Mouse (Mus musculus) kidney, adult 11 months (tissue): ENCODE results near the gene Magi1.

Experiments
- DNase-seq: peaks from one replicate; pipeline ENCODE4 v3.0.0; 2022

Gene Magi1

GRCm38 (mm10) chr6:93946612-93947011 is 337.1 kb downstream of the Magi1 start:
- DNase-seq, result no peak

GRCm38 (mm10) chr6:93936359-93936758 is 347.4 kb downstream of the Magi1 start:
- DNase-seq, result peak; percentile 12

GRCm38 (mm10) chr6:93935793-93936192 is 347.9 kb downstream of the Magi1 start:
- DNase-seq, result no peak

GRCm38 (mm10) chr6:93934700-93935099 is 349.0 kb downstream of the Magi1 start:
- no peak for DNase-seq

DNA sequence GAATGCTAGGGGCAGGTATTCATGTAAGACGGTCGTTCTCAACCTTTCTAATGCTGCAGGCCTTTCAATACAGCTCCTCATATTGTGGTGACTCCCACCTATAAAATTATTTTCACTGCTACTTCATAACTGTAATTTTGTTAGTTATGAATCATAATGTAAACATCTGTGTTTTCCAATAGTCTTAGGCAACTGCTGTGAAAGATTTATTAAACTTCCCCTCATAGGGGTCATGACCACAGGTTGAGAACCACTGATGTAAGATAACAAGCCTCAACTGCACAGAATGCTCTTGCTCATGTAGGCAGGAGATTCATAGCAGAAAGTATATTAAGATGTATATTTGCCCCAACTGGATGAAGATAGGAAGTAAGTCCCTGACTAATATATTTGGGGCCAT is 359.1 kb downstream of the Magi1 start:
- no peak for DNase-seq

DNA sequence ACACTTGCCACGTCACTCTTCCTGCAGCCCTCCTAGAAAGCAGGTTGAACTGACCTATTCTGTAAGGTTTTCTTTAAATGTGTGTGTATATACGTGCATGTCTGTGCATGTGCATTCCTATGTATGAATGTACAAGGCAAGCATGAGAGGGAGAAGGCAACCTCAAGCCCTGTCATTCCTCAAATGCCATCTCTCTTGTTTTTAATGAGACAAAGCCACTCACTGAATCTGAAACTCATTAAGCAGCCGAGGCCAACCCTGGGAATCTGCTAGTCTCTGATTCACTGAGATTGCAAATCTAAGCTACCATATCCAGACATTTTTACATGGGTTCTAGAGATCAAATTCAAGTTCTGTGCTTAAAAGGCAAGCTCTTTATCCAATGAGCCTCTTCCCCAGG is 359.7 kb downstream of the Magi1 start:
- DNase-seq, result no peak

GRCm38 (mm10) chr6:93923351-93923750 is 360.4 kb downstream of the Magi1 start:
- DNase-seq, result no peak

- DNase-seq, result no peak
Measured at GRCm38 (mm10) chr6:93922931-93923330, 360.8 kb downstream of the Magi1 start.

GRCm38 (mm10) chr6:93913226-93913861 is 370.4 kb downstream of the Magi1 start:
- no peak for DNase-seq

DNA sequence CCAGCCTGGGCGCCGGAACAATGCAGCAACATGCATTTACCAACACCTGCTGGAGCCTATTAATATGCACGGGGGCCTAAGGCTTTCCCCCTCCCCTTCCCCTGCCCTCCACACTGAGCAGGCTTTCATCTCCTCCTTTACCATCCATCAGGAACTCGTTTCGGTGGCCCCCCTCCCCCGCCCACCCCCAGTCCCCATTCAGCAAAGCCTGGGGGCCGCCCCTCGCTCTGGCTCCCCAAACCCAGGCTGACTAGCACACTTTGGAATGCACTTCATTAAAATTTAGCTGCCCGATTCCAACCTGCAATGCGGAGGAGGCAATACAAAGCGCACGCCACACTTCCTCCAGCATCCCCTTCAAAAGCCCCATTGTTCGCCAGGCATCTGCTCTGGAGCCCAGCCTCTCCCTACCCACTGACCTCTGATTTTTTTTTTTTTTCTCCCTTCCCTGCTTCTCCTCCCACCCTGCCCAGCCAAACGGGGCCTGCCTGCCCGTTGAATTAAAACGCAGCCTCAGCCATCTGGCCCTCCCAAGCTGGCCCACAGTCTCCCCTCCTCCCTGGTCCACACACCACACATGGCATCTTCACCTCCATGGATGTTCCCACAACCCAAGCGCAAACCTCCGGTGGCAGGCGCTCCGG is 371.0 kb downstream of the Magi1 start:
- DNase-seq, result no peak

DNA sequence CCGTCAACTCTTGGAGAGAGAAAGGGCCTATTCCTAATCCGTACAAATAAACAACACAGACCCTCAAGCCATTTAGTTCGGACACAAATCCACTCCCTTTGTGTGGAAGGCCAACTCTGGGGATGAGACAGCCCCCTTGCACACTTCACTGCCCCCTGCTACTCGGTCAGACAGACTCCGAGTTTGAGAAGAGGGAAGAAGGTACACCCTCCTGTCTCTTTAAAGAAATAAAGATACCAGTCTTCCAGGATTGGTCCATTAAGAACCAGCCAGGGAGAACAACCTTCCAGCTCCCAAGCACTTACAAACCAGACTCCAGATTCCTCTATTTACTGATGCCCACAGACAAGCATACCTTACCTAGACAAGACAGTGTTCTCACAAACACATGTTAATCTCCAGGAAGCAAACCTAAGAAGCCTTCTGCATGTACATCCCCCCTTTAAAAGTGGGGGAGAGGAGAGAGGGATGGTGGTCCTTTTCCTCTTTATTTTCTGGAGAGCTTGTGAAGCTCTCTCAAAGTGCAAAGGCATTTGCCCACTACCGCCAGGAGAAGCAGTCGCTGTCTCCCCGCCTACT is 371.6 kb downstream of the Magi1 start:
- no peak for DNase-seq

GRCm38 (mm10) chr6:93911420-93911819 is 372.3 kb downstream of the Magi1 start:
- DNase-seq, result no peak

DNA sequence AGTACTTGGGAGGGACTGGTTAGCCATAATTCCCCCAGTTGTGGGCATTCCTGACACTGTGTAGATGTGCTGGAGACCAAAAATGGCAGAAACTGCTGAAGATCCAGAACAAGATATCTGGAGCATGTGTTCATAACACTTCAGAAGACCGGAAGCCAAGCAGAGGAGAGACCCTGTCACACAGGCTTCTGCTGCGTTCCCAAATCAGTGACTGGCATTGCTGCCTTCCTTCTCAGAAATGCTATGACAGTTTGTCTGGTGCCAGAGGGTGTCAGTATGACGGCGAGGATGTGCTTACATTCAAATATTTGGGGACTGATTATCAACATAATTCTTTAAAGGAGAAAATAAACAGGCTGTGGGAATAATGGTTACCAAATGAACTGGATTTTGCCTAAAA is 373.7 kb downstream of the Magi1 start:
- DNase-seq, result no peak

DNA sequence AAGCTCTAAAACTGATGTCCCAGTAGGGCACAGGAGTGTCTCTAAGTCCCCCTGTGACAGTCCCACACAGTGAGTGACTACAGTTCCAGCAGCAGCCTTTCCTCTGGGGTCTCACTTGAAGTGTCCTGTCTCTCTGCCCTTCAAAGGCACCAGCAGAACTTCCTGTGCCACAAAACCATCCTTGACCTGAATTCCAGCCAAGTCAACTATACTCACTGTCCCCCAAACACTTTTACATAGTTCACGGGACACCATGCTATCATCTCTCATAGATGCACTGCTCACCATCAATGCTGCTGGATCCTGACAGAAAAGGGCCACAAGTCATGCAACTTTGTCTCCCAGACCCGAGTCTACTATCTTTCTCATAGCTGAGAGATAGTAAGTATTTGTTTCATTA is 378.7 kb downstream of the Magi1 start:
- DNase-seq, result no peak

DNA sequence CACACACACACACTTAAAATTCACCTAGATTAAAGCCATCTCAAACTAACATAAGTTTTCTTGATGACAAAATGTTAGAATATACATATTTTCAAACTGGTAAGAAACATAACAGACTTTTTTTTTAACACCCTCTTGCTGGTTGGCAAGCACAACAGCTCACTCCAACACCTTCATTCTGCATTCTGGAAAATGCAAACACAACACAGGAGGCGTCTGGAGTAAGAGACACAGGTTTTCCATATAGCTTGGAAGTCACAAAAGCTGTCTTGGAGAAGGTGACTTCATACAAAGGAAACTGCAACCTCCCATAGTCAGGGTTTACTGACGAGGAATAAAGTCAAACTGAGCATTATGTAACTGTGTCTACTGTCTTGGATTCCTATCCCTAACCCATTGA is 381.5 kb downstream of the Magi1 start:
- no peak for DNase-seq

DNA sequence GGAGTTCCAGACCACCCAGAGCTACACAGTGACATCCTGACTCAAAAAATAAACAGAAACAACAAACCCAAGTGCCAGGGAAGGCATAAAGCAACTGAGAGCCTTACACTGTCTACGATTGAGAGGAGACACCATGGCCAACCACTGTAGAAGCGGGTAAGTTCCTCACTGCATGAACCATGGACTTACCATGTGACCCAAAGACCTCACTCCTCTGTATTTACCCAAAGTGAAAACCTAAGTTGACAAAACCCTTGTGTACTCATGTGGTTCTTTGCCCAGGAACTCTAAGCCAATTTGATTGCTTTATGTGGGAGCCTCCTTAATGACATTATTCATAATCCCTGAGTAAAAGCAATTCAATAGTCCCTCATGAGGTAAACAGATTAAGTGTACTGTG is 382.3 kb downstream of the Magi1 start:
- DNase-seq, result no peak

GRCm38 (mm10) chr6:93897512-93897911 is 386.2 kb downstream of the Magi1 start:
- no peak for DNase-seq

DNA sequence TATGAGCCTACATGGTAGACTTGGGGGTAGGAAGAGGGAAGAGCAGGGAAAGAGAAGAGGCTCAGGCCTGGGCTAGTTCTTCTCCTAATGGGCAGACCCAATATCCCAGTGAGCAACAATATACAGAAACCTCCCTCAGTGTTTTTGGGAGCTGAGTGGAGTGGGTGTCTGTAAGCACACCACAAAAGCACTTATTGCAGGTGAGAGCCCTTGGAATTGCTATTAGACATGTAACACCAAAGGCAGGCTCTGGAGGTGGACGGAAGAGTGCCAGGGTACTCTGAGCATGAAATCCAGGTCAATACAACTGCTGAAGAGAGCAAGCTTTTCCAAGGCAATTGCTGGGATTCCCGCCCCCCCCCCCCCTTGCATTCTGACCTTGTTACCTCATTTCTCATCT is 388.0 kb downstream of the Magi1 start:
- no peak for DNase-seq

- no peak for DNase-seq
Measured at GRCm38 (mm10) chr6:93893956-93894355, 389.8 kb downstream of the Magi1 start.

- DNase-seq, result no peak
Measured at GRCm38 (mm10) chr6:93892922-93893321, 390.8 kb downstream of the Magi1 start.

DNA sequence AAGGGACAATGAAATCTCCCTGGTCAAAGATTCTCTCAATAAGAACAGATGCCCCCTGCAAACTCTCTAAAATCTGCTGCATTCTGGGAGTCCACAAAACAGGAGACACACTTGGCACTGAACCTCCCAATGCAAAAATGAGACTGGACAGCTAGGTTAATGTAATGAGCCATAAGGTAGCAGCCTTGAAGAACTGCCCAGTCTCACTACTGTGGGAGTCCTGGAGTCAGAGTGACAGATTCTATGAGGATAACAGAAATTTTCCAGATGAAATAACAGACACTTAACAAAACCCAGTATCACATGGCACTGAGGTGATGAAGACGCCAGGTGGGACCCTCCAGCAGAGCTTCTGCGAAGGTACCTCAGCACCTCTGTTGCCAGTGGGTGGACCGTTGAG is 393.7 kb downstream of the Magi1 start:
- DNase-seq, result no peak

GRCm38 (mm10) chr6:93877337-93877736 is 406.4 kb downstream of the Magi1 start:
- DNase-seq, result no peak

- no peak for DNase-seq
Measured at GRCm38 (mm10) chr6:93874936-93875335, 408.8 kb downstream of the Magi1 start.

GRCm38 (mm10) chr6:93874376-93874775 is 409.3 kb downstream of the Magi1 start:
- no peak for DNase-seq

DNA sequence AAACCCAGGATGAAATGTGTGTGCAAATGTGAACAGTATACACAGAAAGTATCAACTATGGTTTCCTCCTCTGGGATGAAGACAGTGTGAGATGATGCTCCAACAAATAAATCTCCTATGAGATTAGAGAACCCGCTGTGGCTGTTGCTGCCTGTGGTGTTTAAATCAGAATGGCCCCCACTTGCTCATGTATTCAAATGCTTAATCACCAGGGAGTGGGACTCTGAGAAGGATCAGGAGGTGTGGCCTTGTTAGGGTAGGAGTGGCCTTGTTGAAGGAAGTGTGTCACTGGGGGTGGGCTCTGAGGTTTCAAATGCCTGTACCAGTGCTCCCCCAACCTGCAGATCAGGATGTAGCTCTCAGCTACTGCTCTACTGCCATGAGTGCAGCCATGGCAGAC is 410.2 kb downstream of the Magi1 start:
- DNase-seq, result no peak
